In the genomic region with DNA sequence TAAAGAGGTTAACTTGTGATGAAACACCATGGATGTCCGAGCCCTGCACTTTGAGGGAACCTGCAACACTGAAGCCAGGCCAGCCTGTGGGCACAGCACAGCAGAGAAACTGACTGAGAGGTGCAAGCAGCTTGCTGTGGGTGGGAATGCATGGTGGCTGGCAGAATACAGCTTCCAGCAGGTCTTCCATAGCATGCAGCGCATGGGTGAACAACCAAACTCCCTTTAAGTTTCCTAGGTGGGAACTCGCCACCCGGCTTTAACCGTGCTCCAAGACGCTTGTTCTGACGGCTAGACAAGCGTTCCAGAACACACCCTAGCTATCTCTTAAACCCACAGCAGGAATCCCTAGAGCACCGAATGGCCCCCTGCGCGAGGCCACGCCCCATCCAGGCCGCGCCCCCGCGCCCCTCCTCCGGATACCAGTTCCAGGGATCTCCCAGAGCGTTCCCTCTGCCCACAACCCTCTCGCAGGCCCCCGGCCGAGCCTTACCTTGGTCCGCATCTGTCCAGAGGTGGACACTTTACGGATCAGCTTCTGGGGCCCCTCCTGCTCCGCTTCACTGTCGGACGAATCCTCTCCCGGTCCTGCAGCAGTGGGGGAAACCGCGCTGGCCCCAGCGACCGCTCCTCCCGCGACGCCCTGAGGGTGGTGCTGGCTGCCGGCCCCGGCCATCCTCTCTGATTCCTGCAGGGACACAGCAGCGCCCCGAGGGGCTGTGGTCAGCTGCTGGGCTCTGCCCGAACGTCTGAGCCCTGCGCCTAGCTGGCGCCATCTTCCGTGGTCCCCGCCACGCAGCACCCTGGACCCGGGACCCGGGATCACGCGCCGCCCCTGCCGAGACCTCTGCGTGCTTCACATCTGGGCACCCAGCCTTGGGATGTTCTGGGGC, we compare ENCODE assay signal across 8 mouse cellular contexts. TPM values are rescaled to one million over a fixed set of nuclear protein-coding genes. Genes with fewer than 3 reads are reported as not detected.
DNase-seq lines count a peak whose midpoint lies in the region; ATAC-seq lines count a peak whose summit lies in the region.

No protein-coding gene starts in this region.

- DNase-seq in cerebellum, adult 9-10 months, result peak; percentile 20
- DNase-seq in gastrocnemius, adult 18-20 months (ENCODE audit: low spot score), result peak; percentile 44
- peak; percentile 40 to 82 for DNase-seq in left cerebral cortex, postnatal 10 days (ENCODE audit: extremely low spot score in 1 of 2, low spot score in 2 of 2)
- DNase-seq in retina, postnatal 7 days (ENCODE audit: low read depth, low spot score), result peak; percentile 31

- H3K4me3 ChIP-seq in hindbrain, embryonic 12.5 days, result peak overlapping the region; percentile 63
- peak overlapping the region; percentile 15; the same call in 1 of the 2 replicates for H3K4me3 ChIP-seq in macrophage (ENCODE audit: inconsistent target)

- no peaks in the 10 kb centered on the region for H3K9me3 ChIP-seq in hindbrain, embryonic 12.5 days (replicated peaks)

- peaks cover 19% of the 10 kb centered on the region; the same call in 1 of the 2 replicates for H3K27me3 ChIP-seq in hindbrain, embryonic 12.5 days

- peak; percentile 81 for ATAC-seq in activated CD4-positive, CD25-positive, alpha-beta regulatory T cell, adult 4 months
- ATAC-seq in hindbrain, embryonic 12.5 days (ENCODE audit: low FRiP score), result peak; percentile 84
- no peak; the same call in 1 of the 2 replicates for ATAC-seq in monocyte, adult 5-6 weeks (replicated peaks; ENCODE audit: insufficient number of reproducible peaks, low FRiP score, low TSS enrichment, poor library complexity, severe bottlenecking)

- intact Hi-C loops in left cerebral cortex, postnatal 10 days (cut with DNase I), result no loop called here

- H3K4me1 ChIP-seq in hindbrain, embryonic 12.5 days, result peaks cover 16% of the 10 kb centered on the region

- no peaks in the 10 kb centered on the region for H3K36me3 ChIP-seq in hindbrain, embryonic 12.5 days
- H3K36me3 ChIP-seq in macrophage (ENCODE audit: inconsistent target), result no peaks in the 10 kb centered on the region

- peak overlapping the region; percentile 97 for H3K4me2 ChIP-seq in hindbrain, embryonic 12.5 days (replicated peaks)

- peak overlapping the region; percentile 70 for H3K9ac ChIP-seq in hindbrain, embryonic 12.5 days

- H3K79me2 ChIP-seq in macrophage (ENCODE audit: inconsistent target), result no peaks in the 10 kb centered on the region

- 0 out of 2 replicates have a peak overlapping the region, but pooled peaks have one; percentile 0 for H3K27ac ChIP-seq in hindbrain, embryonic 12.5 days
- H3K27ac ChIP-seq in macrophage, result no peak overlapping the region

- WGBS in hindbrain, embryonic 12.5 days, result 1% methylated on average over 52 of the region's 52 CpGs
- WGBS in macrophage (ENCODE audit: missing documents), result 10% methylated on average over 47 of the region's 52 CpGs

RNA-seq across cellular contexts. Expression of gene Dgkh, which starts 7.9 kb away (rescaled TPM):
- polyA plus RNA-seq in activated CD4-positive, CD25-positive, alpha-beta regulatory T cell, adult 4 months (2017; shearing (Covaris generic)), result 1 to 10 TPM; 1.6 to 2.7 TPM
- total RNA-seq in gastrocnemius, adult 18-20 months (2021), result 1 to 10 TPM; 2.1 to 3.1 TPM
- polyA plus RNA-seq in hindbrain, embryonic 12.5 days (2016; fragmentation: Nextera tagmentation; extraction: Ambion mirVana), result 2.8 and 3.6 TPM in 2 replicates
- 10 to 100 TPM; 80.8 to 89.3 TPM for total RNA-seq in left cerebral cortex, postnatal 10 days (2021)
- 100 to 1,000 TPM in 1 of 26 experiments, 10 to 100 TPM in 25; 17.8 to 136 (median 28.2) TPM for total RNA-seq in macrophage (2018; cell fraction: chromatin; rRNA removed)
- total RNA-seq in macrophage (2018; cell fraction: cytosol; rRNA removed), result 1 to 10 TPM; 3.6 to 7.2 (median 5.5) TPM
- 10 to 100 TPM in 23 of 26 experiments, 1 to 10 TPM in 3; 8.3 to 63.0 (median 14.4) TPM for total RNA-seq in macrophage (2018; cell fraction: nucleus; rRNA removed)
- polyA plus RNA-seq in macrophage (2018), result 1.8 to 2.9 TPM (median 2.1 TPM) in 3 replicates
- total RNA-seq in monocyte, adult 5-6 weeks (2017), result 13.9 to 19.2 TPM (median 17.9 TPM) in 3 replicates
